In genomic region chr1:55682676-55683075, GRCm38 (mm10) we compare ENCODE assay signal across 28 mouse cellular contexts.
"Had no signal": no experiment of that assay in that cellular context is flagged by ENCODE, and none has a peak within 500 bp of the region (broad histone marks: within the 10 kb centered on the region; RNA-seq: fewer than 3 reads in every experiment).

No protein-coding gene starts in this region.

- H3K4me3 ChIP-seq: heart, embryonic 13.5 days; heart, embryonic 15.5 days; hindbrain, embryonic 10.5 days; hindbrain, embryonic 12.5 days; hindbrain, embryonic 13.5 days; hindbrain, embryonic 15.5 days; intestine, embryonic 15.5 days; kidney, embryonic 15.5 days; layer of hippocampus, adult 2 months; left cerebral cortex, adult 2 months had no signal

- H3K27ac ChIP-seq: heart, embryonic 13.5 days; heart, embryonic 15.5 days; hindbrain, embryonic 10.5 days; hindbrain, embryonic 12.5 days; hindbrain, embryonic 13.5 days; hindbrain, embryonic 14.5 days; hindbrain, embryonic 15.5 days; hindbrain, postnatal 0 days; intestine, embryonic 15.5 days; kidney, embryonic 15.5 days; kidney, postnatal 0 days; layer of hippocampus, adult 2 months; left cerebral cortex, adult 2 months had no signal

- DNase-seq: heart, postnatal 10 days; heart, postnatal 14 days; heart, postnatal 36 days; heart, postnatal 4 days; kidney, adult 11 months; kidney, adult 18-20 months; kidney, adult 2 months; kidney, adult 8-10 months; kidney, adult 9 months; kidney, postnatal 10 days; kidney, postnatal 14 days; kidney, postnatal 25 days; kidney, postnatal 4 days; layer of hippocampus, adult 9-11 months; layer of hippocampus, postnatal 36 days had no signal
